Mouse (Mus musculus) spleen, adult 2 months (tissue): ENCODE data around the gene Nckap5.

Experiments used
- CTCF ChIP-seq: fragments of 200-500 bp; IDR thresholded peaks from 2 replicates; pipeline ENCODE4 v1.5.1; 2011; ENCODE audit warnings: mild to moderate bottlenecking, inconsistent platforms; ENCODE audit not compliant: insufficient read depth, insufficient read length, insufficient replicate concordance; ENCODE audit errors: extremely low read depth
- POLR2A ChIP-seq: fragments of 200-500 bp; IDR thresholded peaks from 2 replicates; pipeline ENCODE4 v1.6.1; 2011; ENCODE audit warnings: low read depth, low read length, inconsistent platforms

- TF ChIP-seq CTCF: no peak
- no peak for TF ChIP-seq POLR2A
Observed at GRCm38 (mm10) chr1:126432285-126432684, 398.3 kb downstream of the Nckap5 start.
